Mouse (Mus musculus) embryonic facial prominence, embryonic 13.5 days (tissue): ENCODE results near the gene Hdac7. TPM values are rescaled to one million over a fixed set of nuclear protein-coding genes. Genes with fewer than 3 reads are reported as not detected.

ENCODE experiments used
- ATAC-seq: fragments of 200-750 bp; cut with Nextera tagmentation; 2 replicates; pipeline ENCODE4 v1.8.0; 2017; ENCODE audit warnings: low read depth; ENCODE audit not compliant: insufficient number of reproducible peaks, insufficient read depth, low FRiP score, low TSS enrichment
- H3K27ac ChIP-seq: fragments of 300-500 bp; sonication (generic); 2 replicates; pipeline ENCODE4 v1.5.1; 2015; ENCODE audit warnings: moderate library complexity, mild to moderate bottlenecking, inconsistent platforms
- H3K27me3 ChIP-seq: fragments of 300-500 bp; sonication (generic); 2 replicates; pipeline ENCODE4 v1.6.1; 2015; ENCODE audit warnings: mild to moderate bottlenecking, inconsistent platforms
- H3K36me3 ChIP-seq: fragments of 300-500 bp; sonication (generic); 2 replicates; pipeline ENCODE4 v1.6.1; 2015; ENCODE audit warnings: mild to moderate bottlenecking, inconsistent platforms
- H3K4me1 ChIP-seq: fragments of 300-500 bp; sonication (generic); 2 replicates; pipeline ENCODE4 v1.6.1; 2015; ENCODE audit warnings: inconsistent platforms
- H3K4me2 ChIP-seq: fragments of 300-500 bp; sonication (generic); 2 replicates; pipeline ENCODE4 v1.6.1; 2015; ENCODE audit warnings: moderate library complexity, mild to moderate bottlenecking, inconsistent platforms
- H3K4me3 ChIP-seq: fragments of 300-500 bp; sonication (generic); 2 replicates; pipeline ENCODE4 v1.5.1; 2015; ENCODE audit warnings: mild to moderate bottlenecking, inconsistent platforms
- H3K9ac ChIP-seq: fragments of 300-500 bp; sonication (generic); 2 replicates; pipeline ENCODE4 v1.6.1; 2015; ENCODE audit warnings: mild to moderate bottlenecking, inconsistent platforms
- H3K9me3 ChIP-seq: fragments of 300-500 bp; sonication (generic); 2 replicates; pipeline ENCODE4 v1.6.1; 2016; ENCODE audit warnings: inconsistent platforms
- WGBS: fragments of 180-500 bp; shearing (Covaris S2); methylation state at CpG from one replicate; pipeline ENCODE4 v1.1.7; 2015; ENCODE audit warnings: mixed read lengths; 5-methylcytosine and 5-hydroxymethylcytosine counted together
- polyA plus RNA-seq: library from polyadenylated mRNA; unstranded; fragments of >200 nt; fragmentation: Nextera tagmentation; extraction: Ambion mirVana; gene quantifications from 2 replicates; pipeline ENCODE4 v1.2.1, GENCODE M21; 2015

Gene Hdac7
- polyA plus RNA-seq, 1 experiment from 2014 or later = 32.4 TPM

DNA sequence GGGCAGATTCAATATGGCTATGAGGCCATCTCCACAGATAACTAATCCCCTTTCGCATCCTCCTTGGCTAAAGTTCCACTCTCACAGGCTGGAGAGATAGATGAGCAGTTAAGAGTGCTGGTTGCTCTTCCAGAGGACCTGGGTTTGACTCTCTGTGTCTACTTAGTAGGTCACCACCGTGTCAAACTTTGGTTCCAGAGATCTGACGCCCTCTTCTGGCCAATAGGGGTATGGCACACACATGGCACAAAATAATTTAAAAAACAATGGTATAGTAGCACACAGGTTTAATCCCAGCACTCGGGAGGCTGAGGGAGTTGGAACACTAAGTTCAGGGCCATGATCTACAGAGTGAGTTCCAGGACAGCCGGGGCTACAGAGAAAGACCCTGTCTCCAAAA lies 50.0 kb downstream of the Hdac7 start:
- no peaks in the 10 kb centered on the region for H3K27me3 ChIP-seq
- H3K9me3 ChIP-seq = no peaks in the 10 kb centered on the region
- H3K36me3 ChIP-seq = peaks cover 94% of the 10 kb centered on the region
- H3K4me3 ChIP-seq = no peak overlapping the region
- WGBS = 74% methylated on average over 5 of the region's 5 CpGs
- no peak for ATAC-seq
- H3K9ac ChIP-seq = no peak overlapping the region
- H3K4me1 ChIP-seq = no peaks in the 10 kb centered on the region
- H3K27ac ChIP-seq = no peak overlapping the region
- no peak overlapping the region for H3K4me2 ChIP-seq

- H3K36me3 ChIP-seq = peaks cover 87% of the 10 kb centered on the region
- peaks cover 3% of the 10 kb centered on the region for H3K4me1 ChIP-seq
- no peaks in the 10 kb centered on the region for H3K9me3 ChIP-seq
- H3K9ac ChIP-seq = no peak overlapping the region
- no peak overlapping the region for H3K4me3 ChIP-seq
- H3K4me2 ChIP-seq = no peak overlapping the region
- no peak overlapping the region for H3K27ac ChIP-seq
- 90% methylated on average over 18 of the region's 18 CpGs for WGBS
- no peak for ATAC-seq
- no peaks in the 10 kb centered on the region for H3K27me3 ChIP-seq
Observed at GRCm38 (mm10) chr15:97793386-97794153, 50.7 kb downstream of the Hdac7 start.

DNA sequence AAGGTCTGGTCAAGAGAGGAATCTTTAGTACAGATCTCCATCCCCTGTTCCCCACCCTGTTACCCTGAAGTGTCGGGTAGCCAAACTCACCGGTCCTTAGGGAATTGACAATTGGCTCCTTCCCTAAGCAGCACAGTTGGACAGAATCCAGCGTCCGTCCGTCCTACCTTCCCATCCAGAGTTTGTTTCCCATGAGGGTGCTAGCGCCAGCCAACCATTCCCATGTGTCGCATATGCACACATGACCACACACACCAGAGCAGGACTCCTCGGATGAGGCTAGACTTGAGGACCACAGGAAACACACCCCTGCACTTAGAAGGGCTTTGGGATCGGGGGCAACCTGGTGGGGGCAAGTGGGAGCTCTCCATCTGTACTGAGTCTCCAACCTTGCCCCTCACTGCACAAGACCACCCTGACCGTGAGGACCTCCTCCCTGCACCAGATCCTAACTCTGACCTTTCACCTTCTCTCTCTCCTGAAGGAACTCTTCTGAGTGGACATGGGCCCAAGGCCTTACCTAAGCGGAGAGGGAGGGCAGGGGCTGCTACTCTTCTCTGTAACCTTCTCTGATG lies 53.1 kb downstream of the Hdac7 start:
- 89% methylated on average over 11 of the region's 11 CpGs for WGBS

DNA sequence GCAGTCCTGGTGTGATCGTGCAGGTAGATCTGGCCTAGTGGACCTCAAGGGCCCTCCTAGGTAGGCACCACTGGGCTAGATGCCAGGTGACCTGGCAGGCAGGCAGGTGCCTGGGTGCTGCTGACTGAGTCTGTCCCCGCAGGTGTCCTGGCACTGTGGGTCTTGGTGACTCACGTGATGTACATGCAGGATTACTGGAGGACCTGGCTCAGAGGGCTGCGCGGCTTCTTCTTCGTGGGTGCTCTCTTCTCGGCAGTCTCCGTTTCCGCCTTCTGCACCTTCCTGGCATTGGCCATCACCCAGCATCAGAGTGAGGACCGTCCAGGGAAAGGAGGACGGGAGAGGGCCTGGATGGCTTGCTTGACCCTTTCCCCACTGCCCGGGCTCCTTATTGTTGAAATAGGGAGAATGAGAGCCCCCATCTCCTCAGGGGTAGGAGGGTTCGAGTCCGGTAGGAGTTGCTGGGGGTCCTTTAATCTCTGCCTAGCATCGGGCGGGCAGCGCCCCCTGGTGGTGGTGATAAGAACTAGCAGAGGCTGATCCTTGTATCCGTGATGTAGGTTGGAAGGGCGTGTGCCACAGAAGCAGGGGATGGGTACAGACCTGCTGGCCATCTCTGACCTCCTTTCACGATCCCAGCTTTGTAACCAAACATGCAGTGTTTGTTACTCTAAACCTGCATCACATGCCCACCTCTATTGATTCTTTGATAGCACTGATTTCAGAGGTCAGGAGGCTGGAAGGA lies 54.4 kb downstream of the Hdac7 start:
- 57% methylated on average over 20 of the region's 20 CpGs for WGBS
- Histone ChIP-seq H3K4me1 (peaks cover 9% of the 10 kb centered on the region), H3K4me2 (no peak overlapping the region), H3K27ac (no peak overlapping the region; the same call in 1 of the 2 replicates), H3K36me3 (peaks cover 51% of the 10 kb centered on the region), H3K9ac (no peak overlapping the region), H3K9me3 (no peaks in the 10 kb centered on the region), H3K4me3 (no peak overlapping the region), H3K27me3 (no peaks in the 10 kb centered on the region)
- ATAC-seq = no peak

More for the DNA sequence above, 53.1 kb downstream of the Hdac7 start:
- Histone ChIP-seq H3K36me3 (peaks cover 63% of the 10 kb centered on the region), H3K4me2 (no peak overlapping the region), H3K27ac (no peak overlapping the region), H3K9ac (no peak overlapping the region), H3K4me1 (peaks cover 8% of the 10 kb centered on the region), H3K9me3 (no peaks in the 10 kb centered on the region), H3K4me3 (no peak overlapping the region), H3K27me3 (no peaks in the 10 kb centered on the region)
- ATAC-seq = no peak

DNA sequence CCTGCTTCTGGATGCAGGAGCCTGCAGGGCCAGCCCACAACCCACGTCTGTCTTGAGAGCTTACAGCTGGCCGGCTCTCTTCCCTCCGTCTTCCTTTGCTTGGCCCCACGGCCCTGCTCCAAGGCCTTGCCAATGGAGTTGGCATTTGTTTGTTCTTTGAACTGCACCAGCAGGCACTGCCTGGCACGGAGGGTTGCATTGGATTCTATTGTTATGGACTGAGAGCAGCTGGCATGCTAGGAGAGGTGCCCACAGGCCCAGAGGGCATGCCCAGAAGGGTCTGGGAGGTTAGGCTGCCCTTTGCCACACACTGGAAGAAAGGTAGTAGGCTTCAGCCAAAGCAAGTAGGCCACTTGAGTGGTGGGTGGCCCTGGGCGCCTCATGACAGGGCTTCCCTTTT lies 55.5 kb downstream of the Hdac7 start:
- H3K27ac ChIP-seq = no peak overlapping the region
- H3K9ac ChIP-seq = no peak overlapping the region
- 57% methylated on average over 6 of the region's 6 CpGs for WGBS

GRCm38 (mm10) chr15:97787799-97788667 lies 56.3 kb downstream of the Hdac7 start:
- H3K27me3 ChIP-seq = no peaks in the 10 kb centered on the region
- H3K9ac ChIP-seq = no peak overlapping the region
- ATAC-seq = no peak
- H3K27ac ChIP-seq = no peak overlapping the region
- peaks cover 13% of the 10 kb centered on the region for H3K4me1 ChIP-seq
- H3K9me3 ChIP-seq = no peaks in the 10 kb centered on the region
- H3K4me2 ChIP-seq = no peak overlapping the region
- H3K4me3 ChIP-seq = no peak overlapping the region
- peaks cover 32% of the 10 kb centered on the region for H3K36me3 ChIP-seq
- 70% methylated on average over 19 of the region's 19 CpGs for WGBS

More for the DNA sequence above, 55.5 kb downstream of the Hdac7 start:
- Histone ChIP-seq H3K4me2 (no peak overlapping the region), H3K27me3 (no peaks in the 10 kb centered on the region), H3K36me3 (peaks cover 40% of the 10 kb centered on the region), H3K4me1 (peaks cover 13% of the 10 kb centered on the region), H3K9me3 (no peaks in the 10 kb centered on the region), H3K4me3 (no peak overlapping the region)
- no peak for ATAC-seq

- H3K36me3 ChIP-seq = peaks cover 25% of the 10 kb centered on the region
- no peak overlapping the region for H3K27ac ChIP-seq
- 76% methylated on average over 7 of the region's 7 CpGs for WGBS
- H3K9ac ChIP-seq = no peak overlapping the region
- peaks cover 20% of the 10 kb centered on the region for H3K4me1 ChIP-seq
- 0 out of 2 replicates have a peak, but pooled peaks cover 4% of the 10 kb centered on the region for H3K27me3 ChIP-seq
- no peak overlapping the region for H3K4me2 ChIP-seq
- H3K9me3 ChIP-seq = no peaks in the 10 kb centered on the region
- H3K4me3 ChIP-seq = no peak overlapping the region
- ATAC-seq = no peak
Observed at GRCm38 (mm10) chr15:97787148-97787798, 57.0 kb downstream of the Hdac7 start.

DNA sequence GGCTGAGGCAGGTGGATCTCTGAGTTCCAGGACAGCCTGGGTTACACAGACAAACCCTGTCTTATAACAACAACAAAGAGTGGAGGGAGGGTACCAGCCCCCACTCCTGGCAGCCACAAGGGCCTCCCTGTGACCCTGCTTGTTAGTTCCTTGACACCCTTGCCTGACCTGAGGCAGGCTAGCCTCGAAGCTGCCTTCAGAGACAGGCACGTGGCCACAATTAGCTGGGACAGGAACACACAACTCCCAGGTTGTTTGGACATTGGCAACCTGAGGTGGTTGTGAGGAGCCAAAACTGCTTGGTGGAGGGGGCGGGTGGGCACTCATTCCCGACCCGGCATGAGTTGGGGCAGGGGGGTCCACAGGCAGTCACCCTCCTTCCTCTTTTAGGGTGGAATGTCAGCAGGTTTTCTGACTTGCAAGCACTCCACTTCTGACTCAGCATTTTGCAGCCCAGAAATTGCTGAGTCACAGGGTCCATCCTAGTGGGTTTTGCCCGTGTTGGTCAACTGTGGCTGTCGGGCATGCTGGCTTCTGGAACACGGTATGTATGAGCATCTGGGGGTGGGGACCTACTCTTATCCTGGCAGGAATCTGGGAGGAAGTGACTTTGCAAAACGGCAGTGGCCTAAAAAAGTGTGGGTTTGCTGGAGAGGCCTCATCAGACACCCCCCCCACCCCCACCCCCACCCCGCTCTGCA lies 57.7 kb downstream of the Hdac7 start:
- WGBS = 68% methylated on average over 10 of the region's 10 CpGs

GRCm38 (mm10) chr15:97785731-97786411 lies 58.4 kb downstream of the Hdac7 start:
- Histone ChIP-seq H3K9me3 (no peaks in the 10 kb centered on the region), H3K27ac (no peak overlapping the region), H3K4me3 (no peak overlapping the region), H3K27me3 (0 out of 2 replicates have a peak, but pooled peaks cover 5% of the 10 kb centered on the region), H3K4me2 (no peak overlapping the region), H3K36me3 (peaks cover 11% of the 10 kb centered on the region), H3K4me1 (peaks cover 34% of the 10 kb centered on the region), H3K9ac (no peak overlapping the region)
- WGBS = 83% methylated on average over 9 of the region's 9 CpGs
- no peak for ATAC-seq

More for the DNA sequence above, 57.7 kb downstream of the Hdac7 start:
- H3K4me3 ChIP-seq = no peak overlapping the region
- H3K9me3 ChIP-seq = no peaks in the 10 kb centered on the region
- no peak overlapping the region for H3K4me2 ChIP-seq
- no peak for ATAC-seq
- H3K27ac ChIP-seq = no peak overlapping the region
- H3K9ac ChIP-seq = no peak overlapping the region
- 0 out of 2 replicates have a peak, but pooled peaks cover 5% of the 10 kb centered on the region for H3K27me3 ChIP-seq
- H3K4me1 ChIP-seq = peaks cover 27% of the 10 kb centered on the region
- peaks cover 18% of the 10 kb centered on the region for H3K36me3 ChIP-seq
